Mouse (Mus musculus) fat pad, adult 2 months (tissue): ENCODE results near the gene Naga.

ENCODE experiments used
- DNase-seq: peaks from one replicate; pipeline ENCODE4 v3.0.0-alpha.2; 2011; ENCODE audit warnings: low read depth, low spot score; ENCODE audit errors: extremely low read depth

Gene Naga

DNA sequence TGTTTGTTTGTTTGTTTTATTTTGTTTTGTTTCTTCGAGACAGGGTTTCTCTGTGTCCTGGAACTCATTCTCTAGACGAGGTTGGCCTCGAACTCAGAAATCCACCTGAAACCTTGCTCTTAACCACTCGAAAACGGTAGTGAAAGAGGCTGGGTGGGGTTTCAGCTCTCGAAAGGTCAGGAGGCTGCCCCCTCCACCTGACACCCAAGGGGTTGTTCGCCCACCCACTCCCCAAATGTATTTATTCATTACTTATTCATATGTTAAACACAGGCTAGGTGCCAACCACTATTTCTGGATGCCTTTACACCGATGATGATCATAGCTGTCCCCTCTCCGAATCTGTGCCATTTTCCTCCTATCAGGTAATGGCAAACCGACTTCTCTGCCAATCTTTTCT, 425 bp upstream of the Naga start:
- DNase-seq = no peak

DNA sequence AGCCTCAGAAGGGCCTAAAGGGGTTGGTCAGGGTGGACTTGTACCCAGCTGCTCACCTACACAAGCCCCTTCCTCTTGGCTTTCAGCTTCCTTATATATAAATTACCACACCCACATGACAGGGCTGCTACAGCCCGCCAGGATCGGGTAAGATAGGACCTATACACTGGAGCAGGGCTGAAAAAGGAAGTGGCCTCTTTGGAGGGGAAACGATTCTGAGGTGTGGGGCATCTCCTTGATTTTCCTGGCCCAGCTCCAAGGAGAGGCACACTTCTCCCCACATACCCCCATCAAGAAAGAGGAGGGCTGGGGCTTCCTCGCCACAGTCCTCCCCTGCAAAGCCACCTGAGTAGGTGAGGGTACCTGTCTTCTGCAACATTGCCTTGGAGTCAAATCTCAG, 850 bp downstream of the Naga start:
- DNase-seq = no peak

DNA sequence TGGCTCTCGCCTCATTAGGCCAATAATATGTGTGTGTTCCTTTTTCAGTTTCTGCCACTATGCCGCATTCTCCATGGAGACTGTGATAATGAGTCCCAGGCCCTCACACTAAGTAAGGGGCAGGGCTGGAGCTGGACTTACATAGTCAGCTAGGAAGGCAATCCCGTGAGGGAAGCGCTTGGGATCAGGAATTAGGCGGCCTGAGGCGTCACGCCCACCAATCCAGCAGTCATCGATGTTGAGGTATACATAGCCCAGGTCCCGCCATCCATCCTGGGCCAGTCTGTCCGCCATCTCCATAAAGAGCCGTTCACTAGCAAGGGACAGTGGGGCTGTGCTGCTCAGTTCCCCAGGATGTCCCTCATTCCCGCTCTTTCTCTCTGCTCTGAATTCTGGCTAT, 2.1 kb downstream of the Naga start:
- no peak for DNase-seq

- no peak for DNase-seq
Observed at GRCm38 (mm10) chr15:82335194-82335593, 3.5 kb downstream of the Naga start.

DNA sequence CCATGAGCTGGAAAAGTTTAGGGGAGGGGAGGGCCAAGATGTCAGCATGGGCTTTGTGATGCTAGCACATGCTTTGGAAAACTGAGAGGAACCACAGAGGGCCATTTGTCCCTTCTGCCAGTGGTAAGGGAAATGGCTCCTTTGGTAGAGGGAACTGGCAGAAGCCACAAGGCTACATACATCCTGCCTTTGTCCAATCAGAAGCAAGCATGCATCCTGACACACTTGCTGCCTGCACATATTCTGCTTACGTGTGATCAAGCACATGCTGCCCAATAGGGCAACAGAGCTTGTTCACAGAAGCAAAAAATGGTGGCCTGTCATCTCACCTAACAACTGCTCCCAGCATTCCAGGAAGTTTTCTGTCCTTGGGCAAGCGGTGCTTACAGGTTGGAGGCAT, 13.3 kb downstream of the Naga start:
- no peak for DNase-seq

- DNase-seq = no peak
Observed at GRCm38 (mm10) chr15:82322195-82322594, 16.5 kb downstream of the Naga start.

DNA sequence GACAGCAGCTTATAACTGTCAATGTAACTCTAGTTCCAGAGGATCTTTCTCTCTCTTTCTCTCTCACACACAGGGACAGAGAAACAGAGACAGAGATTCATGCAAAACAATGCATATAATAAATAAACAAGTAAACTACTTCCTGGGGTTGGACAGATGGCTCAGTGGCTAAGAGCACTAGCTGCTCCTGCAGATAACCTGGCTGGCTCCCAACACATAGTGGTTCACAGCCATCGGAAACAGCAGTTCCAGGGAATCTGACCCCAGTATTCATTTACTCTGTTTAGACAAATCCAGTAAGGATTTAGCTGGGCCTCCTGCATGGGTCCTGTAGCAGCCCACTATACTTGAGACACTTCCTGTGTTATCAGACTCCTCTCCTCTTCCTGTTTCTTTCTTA, 19.1 kb downstream of the Naga start:
- DNase-seq = no peak

GRCm38 (mm10) chr15:82317839-82318238, 20.9 kb downstream of the Naga start:
- peak; percentile 91 for DNase-seq

- DNase-seq = peak; percentile 77
Observed at GRCm38 (mm10) chr15:82308416-82308815, 30.3 kb downstream of the Naga start.

DNA sequence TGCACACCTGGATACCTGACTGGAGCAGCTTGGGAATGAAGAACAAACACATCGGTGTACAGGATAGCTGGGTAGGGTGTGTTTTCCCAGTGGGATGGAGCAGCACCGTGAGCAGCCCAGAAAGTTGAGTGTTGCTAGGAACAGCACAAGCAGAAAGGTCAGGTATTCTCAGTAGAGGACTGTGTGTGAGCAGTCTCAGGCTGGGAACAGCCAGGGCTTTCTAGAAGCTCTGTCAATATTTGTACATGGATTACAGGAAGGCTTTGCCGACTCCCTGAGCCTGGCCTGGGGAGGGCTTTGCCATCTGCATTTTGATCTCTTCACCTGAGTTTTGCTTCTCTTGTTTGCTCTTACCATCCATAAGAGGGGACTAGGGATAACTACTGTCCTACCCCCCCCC, 31.6 kb downstream of the Naga start:
- DNase-seq = no peak

- no peak for DNase-seq
Observed at GRCm38 (mm10) chr15:82298764-82299561, 39.8 kb downstream of the Naga start, which contains the start of gene Wbp2nl. TSS of gene Wbp2nl (plus strand) at chr15:82298954.

- DNase-seq = no peak
Observed at GRCm38 (mm10) chr15:82294059-82294458, 44.7 kb downstream of the Naga start.

- DNase-seq = no peak
Observed at GRCm38 (mm10) chr15:82293271-82293711, 45.4 kb downstream of the Naga start.

- DNase-seq = no peak
Observed at GRCm38 (mm10) chr15:82292851-82293250, 45.9 kb downstream of the Naga start.

DNA sequence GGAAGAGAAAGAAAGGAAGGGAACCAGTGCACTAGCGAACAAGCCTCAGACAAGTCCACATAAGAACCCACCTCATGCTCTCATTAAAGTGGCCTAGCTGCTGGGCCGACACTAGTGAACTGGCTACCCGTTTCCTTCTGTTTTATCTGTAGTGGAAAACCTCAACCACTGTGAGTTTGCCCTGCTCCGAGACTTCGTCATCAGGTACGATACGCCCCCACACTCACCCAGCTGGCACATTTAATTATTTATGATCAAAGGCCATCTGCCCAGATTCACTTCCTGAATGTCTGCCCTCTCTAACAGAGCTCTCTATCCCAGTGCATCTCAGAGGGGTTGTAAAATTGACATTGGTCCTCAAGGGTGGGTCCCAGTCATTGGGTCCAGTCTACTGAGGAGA, 48.5 kb downstream of the Naga start:
- no peak for DNase-seq

DNA sequence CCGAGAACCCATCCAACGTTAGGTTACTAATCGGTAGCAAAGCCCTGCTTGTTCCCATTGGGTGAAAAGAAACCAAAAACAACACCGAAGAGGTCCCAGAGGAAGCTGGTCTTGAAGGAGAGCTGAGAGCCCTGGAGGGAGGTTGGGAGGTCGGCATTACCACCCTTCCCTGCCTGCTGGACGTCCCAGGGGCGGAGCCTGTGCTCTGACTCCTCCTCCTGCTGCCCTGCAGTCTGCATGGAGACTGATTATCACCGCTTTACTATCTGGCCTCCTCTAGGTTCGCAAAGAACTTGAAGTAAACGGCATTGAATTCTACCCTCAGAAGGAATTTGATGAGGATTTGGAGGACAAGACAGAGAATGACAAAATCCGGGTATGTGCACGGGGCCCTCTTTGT, 52.6 kb downstream of the Naga start:
- DNase-seq = no peak

DNA sequence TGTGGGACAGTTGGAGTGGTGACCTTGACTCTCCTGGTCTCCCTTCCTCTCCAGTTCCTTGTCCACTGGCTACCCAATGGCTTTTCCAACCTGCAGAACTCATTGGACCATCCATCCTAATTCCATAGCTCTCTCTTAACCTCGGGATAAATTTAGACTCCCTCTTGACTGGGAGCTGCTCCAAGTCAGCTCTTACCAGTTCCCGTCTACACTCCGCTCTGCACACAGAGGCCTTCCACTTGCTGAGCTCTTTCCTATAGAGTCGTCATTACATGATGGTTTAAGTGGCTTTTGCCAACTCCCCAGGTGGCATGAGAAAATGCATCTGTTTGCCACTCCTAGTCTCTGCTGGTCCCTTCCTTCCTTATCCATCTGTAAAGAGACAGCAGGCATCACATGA, 58.1 kb downstream of the Naga start:
- no peak for DNase-seq
